Mouse (Mus musculus) liver, embryonic 18 days (tissue): ENCODE results near the gene Gm10772. TPM values are rescaled to one million over a fixed set of nuclear protein-coding genes. Genes with fewer than 3 reads are reported as not detected.

ENCODE experiments used
- polyA plus RNA-seq: library from polyadenylated mRNA; depleted of rRNA; stranded (reverse); fragments of >200 nt; gene quantifications from 2 replicates; pipeline ENCODE4 v1.2.3, GENCODE M21; 2012; rRNA removed

Gene Gm10772
- not detected in 2 replicates for polyA plus RNA-seq

DNA sequence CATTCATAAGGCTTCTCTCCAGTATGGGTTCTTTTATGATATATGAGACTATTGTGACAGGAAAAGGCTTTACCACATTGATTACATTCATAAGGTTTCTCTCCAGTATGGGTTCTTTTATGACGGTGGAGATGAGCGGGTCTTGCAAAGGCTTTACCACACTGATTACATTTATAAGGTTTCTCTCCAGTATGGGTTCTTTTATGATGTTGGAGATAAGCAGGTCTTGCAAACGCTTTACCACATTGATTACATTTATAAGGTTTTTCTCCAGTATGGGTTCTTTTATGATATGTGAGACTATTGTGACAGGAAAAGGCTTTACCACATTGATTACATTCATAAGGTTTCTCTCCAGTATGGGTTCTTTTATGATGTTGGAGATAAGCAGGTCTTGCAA is at the start of gene Gm10772:
Gene Gm10772, minus strand, starts transcription at position 101 of the 400 bp plus-strand sequence.

Other genes with a start within 250 kb of the Gm10772 start
- not detected in 2 replicates for gene Gm10324, start 108.0 kb downstream of the Gm10772 start, polyA plus RNA-seq
- gene 2410141K09Rik, start 213.5 kb upstream of the Gm10772 start, polyA plus RNA-seq: not detected in 2 replicates